Mouse (Mus musculus) cerebellum, adult 2 months (tissue): ENCODE data around the gene Ndufs2.

Experiments
- CTCF ChIP-seq: fragments of 200-500 bp; IDR thresholded peaks from 2 replicates; pipeline ENCODE4 v1.5.1; 2011; ENCODE audit warnings: low read depth, mild to moderate bottlenecking, control low read depth, low read length, moderate library complexity, borderline replicate concordance; ENCODE audit not compliant: insufficient read depth
- POLR2A ChIP-seq: fragments of 200-500 bp; IDR thresholded peaks from 2 replicates; pipeline ENCODE4 v1.6.1; 2011; ENCODE audit warnings: low read length, control low read depth, borderline replicate concordance; ENCODE audit not compliant: insufficient read depth

GRCm38 (mm10) chr1:171258921-171259320 lies 7.7 kb upstream of the Ndufs2 start:
- TF ChIP-seq POLR2A (no peak), CTCF (no peak)
